Mouse (Mus musculus): Measurements from ENCODE around the gene Wdr86. TPM values are rescaled to one million over a fixed set of nuclear protein-coding genes. Genes with fewer than 3 reads are reported as not detected.

The Wdr86 gene
- polyA plus RNA-seq, 1 experiment from 2014 or later = 6.8 TPM

DNA sequence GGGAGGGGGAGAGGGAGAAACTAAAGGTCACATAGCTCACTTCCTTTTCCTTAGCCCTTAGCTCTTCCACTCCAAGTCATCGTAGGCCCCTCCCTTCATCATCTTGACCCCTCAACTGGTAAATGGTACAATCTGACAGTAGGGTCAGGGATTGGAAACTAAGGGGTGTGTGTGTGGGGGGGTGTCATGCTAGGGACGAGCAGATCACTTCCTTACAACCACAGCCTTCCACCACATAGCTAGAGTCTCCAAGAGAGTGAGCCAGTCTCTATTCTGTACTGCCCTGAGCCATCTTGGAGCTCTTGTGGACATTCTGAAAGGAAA lies 21.6 kb upstream of the Wdr86 start:
- peak overlapping the region; percentile 93 for H3K27ac ChIP-seq (ENCODE audit: low read length)
- peak overlapping the region; percentile 82 for H3K4me2 ChIP-seq (ENCODE audit: low read depth, low read length)
- peak overlapping the region; percentile 59 for H3K4me3 ChIP-seq (ENCODE audit: low read length)
- peak overlapping the region; percentile 87 for H3K9ac ChIP-seq (ENCODE audit: low read depth, low read length)
- H3K9me3 ChIP-seq (ENCODE audit: control insufficient read depth, low read length) = no peaks in the 10 kb centered on the region
- no peaks in the 10 kb centered on the region for H3K27me3 ChIP-seq (replicated peaks; ENCODE audit: control insufficient read depth, insufficient read depth, low read length)
- no peak for ATAC-seq
- peaks cover 36% of the 10 kb centered on the region for H3K4me1 ChIP-seq (ENCODE audit: control insufficient read depth, insufficient read depth, low read length)
- no peaks in the 10 kb centered on the region for H3K36me3 ChIP-seq (ENCODE audit: control insufficient read depth, insufficient read depth, low read length)
- WGBS = 5% methylated on average over 2 of the region's 2 CpGs

DNA sequence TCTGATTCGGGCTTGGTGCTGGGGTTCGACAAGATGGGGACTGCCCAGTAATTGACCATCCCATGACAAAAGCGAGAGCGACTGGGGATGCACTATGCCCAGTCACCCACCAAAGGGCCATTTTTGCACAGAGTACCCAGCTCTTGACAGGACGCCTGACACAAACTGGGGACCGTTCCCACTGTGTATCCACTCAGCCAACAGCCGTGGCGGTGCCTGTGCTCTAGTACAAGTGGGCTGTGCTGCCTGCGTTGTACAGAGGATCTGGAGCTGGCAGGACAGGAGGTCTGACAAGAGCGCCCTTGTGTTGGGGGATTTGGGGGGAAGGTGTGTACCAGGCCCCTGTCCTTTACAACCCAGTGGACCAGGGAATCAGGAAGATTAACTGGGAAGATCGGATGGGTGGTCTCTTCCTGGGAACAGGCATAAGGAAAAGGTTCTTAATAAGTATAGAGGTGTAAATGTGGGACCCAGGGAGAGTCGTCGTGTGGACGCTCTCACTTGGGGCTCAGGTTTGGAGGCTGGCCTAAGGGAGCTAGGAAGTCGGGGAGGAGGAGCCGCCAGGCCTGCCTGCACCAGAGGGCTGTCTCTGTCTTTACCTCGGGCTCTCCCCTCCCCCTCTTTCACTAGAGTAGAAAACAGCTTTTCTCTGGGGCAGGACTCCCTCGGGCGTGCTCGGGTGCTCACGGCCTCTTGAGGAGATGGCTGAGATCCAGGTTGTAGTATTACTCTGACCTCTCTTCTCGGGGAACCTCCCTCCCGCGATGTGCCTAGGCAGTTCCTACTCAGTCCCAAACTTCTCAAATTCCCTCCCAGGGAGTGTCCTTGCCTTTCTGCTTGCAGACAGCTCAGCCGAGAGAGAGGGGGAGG lies 21.0 kb upstream of the Wdr86 start:
- peak; percentile 72 for ATAC-seq
- peaks cover 38% of the 10 kb centered on the region for H3K4me1 ChIP-seq (ENCODE audit: control insufficient read depth, insufficient read depth, low read length)

DNA sequence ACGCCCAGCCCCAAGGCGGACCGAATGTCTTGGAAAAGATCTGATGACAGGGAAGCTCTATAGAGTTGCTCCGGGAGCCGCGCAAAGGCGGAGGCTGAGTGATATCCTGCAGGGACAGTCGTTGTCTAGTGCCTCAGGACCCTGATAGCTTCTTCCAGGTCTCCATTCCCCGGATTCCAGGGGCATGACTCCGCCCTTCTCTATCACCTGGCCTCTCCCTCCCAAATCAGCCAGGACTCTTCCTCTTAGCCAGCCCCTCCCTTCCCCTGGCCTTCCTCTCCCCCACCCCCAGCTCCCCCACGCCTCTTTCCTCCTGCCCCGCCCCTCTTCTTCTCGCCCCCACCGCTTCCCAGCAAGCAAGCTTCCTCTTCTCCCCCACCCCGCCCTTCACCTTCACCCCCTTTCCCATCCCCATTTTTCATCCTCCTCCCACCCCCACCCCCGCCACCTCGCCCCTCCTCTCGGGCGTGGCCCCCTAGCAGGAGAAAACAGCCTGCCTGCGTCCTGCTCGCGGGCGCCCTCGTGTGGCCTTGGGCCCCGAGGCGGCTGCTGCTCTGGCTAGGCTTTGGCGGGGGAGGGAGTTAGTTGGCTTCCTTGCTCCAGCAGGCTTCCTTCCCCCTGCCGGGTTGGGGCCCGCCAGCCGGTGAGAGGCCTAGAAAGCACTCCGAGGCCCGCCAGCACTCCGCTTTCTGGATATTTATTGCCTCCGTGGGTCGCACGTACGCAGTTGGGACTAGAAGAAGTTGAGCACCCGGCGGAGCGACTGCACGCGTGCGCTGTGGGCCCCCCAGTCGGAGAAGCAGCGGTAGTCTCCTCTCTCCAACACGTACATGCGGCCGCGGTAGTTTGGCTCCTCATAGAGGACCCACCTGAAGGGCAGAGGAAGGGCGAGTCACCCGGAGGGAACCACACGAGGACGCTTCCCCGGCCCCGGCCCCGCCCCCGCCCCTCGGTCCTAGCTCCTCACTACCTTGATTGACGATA lies 20.1 kb upstream of the Wdr86 start:
- H3K9me3 ChIP-seq (ENCODE audit: control insufficient read depth, low read length) = no peaks in the 10 kb centered on the region
- WGBS = under 1% methylated on average over 59 of the region's 59 CpGs
- no peaks in the 10 kb centered on the region for H3K27me3 ChIP-seq (replicated peaks; ENCODE audit: control insufficient read depth, insufficient read depth, low read length)
- H3K4me2 ChIP-seq (ENCODE audit: low read depth, low read length) = peak overlapping the region; percentile 82
- peak; percentile 79 for ATAC-seq
- peak overlapping the region; percentile 87 for H3K9ac ChIP-seq (ENCODE audit: low read depth, low read length)
- H3K36me3 ChIP-seq (ENCODE audit: control insufficient read depth, insufficient read depth, low read length) = no peaks in the 10 kb centered on the region
- peak overlapping the region; percentile 59 for H3K4me3 ChIP-seq (ENCODE audit: low read length)
- H3K4me1 ChIP-seq (ENCODE audit: control insufficient read depth, insufficient read depth, low read length) = peaks cover 38% of the 10 kb centered on the region
- H3K27ac ChIP-seq (ENCODE audit: low read length) = peak overlapping the region; percentile 93

More for the DNA sequence above, 21.0 kb upstream of the Wdr86 start:
- peak overlapping the region; percentile 87 for H3K9ac ChIP-seq (ENCODE audit: low read depth, low read length)
- H3K9me3 ChIP-seq (ENCODE audit: control insufficient read depth, low read length) = no peaks in the 10 kb centered on the region
- H3K36me3 ChIP-seq (ENCODE audit: control insufficient read depth, insufficient read depth, low read length) = no peaks in the 10 kb centered on the region
- H3K4me2 ChIP-seq (ENCODE audit: low read depth, low read length) = peak overlapping the region; percentile 82
- no peaks in the 10 kb centered on the region for H3K27me3 ChIP-seq (replicated peaks; ENCODE audit: control insufficient read depth, insufficient read depth, low read length)
- H3K27ac ChIP-seq (ENCODE audit: low read length) = peak overlapping the region; percentile 93
- peak overlapping the region; percentile 59 for H3K4me3 ChIP-seq (ENCODE audit: low read length)
- 2% methylated on average over 25 of the region's 25 CpGs for WGBS

DNA sequence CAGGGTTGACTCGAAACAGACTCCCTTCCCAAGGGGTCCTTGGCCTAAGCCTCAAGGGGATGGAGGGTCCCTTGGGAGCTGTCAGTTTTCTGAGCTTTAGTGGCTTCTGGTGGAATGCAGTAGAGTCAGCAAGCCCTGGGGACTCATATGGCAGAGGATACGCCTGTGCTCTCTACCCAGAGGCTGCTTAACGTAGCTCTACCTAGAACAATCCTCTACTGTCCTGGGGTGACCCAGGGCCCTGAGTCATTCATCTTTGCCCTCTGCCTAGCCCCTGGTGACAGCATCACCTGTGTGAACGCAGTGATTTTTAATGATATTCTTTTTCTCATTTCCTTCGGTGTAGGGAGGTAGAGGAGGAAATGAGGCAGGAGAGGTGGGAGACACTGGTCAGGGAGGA lies 19.2 kb upstream of the Wdr86 start:
- ATAC-seq = no peak
- peak overlapping the region; percentile 87; the same call in 1 of the 2 replicates for H3K9ac ChIP-seq (ENCODE audit: low read depth, low read length)
- H3K9me3 ChIP-seq (ENCODE audit: control insufficient read depth, low read length) = no peaks in the 10 kb centered on the region
- H3K36me3 ChIP-seq (ENCODE audit: control insufficient read depth, insufficient read depth, low read length) = no peaks in the 10 kb centered on the region
- peak overlapping the region; percentile 59 for H3K4me3 ChIP-seq (ENCODE audit: low read length)
- H3K27me3 ChIP-seq (replicated peaks; ENCODE audit: control insufficient read depth, insufficient read depth, low read length) = no peaks in the 10 kb centered on the region
- H3K27ac ChIP-seq (ENCODE audit: low read length) = peak overlapping the region; percentile 65
- peak overlapping the region; percentile 82 for H3K4me2 ChIP-seq (ENCODE audit: low read depth, low read length)
- H3K4me1 ChIP-seq (ENCODE audit: control insufficient read depth, insufficient read depth, low read length) = peaks cover 35% of the 10 kb centered on the region
- 60% methylated on average over 5 of the region's 5 CpGs for WGBS

DNA sequence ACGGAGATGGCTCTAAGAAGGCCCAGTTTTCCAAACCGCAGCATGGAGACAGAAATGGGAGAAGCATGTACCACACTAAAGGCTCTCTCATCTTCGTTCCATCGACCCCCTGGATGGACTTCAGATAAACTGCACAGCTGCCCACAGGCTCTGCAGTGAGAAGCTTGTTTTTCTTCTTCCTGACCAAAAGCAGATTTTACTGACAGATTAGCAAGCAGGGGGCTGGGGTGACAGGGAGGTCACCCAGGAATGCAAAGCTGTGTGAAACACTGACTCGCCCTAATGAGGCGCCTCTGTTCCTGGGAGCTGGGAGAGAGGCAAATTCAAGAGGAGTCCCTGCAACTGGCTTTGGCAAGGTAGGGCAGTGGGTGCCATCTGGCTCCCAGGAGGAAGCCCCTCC lies 17.0 kb upstream of the Wdr86 start:
- no peak overlapping the region for H3K4me3 ChIP-seq (ENCODE audit: low read length)
- peaks cover 35% of the 10 kb centered on the region for H3K4me1 ChIP-seq (ENCODE audit: control insufficient read depth, insufficient read depth, low read length)
- WGBS = 21% methylated on average over 6 of the region's 6 CpGs
- 0 out of 2 replicates have a peak overlapping the region, but pooled peaks have one; percentile 43 for H3K9ac ChIP-seq (ENCODE audit: low read depth, low read length)
- H3K36me3 ChIP-seq (ENCODE audit: control insufficient read depth, insufficient read depth, low read length) = no peaks in the 10 kb centered on the region
- no peak overlapping the region for H3K4me2 ChIP-seq (ENCODE audit: low read depth, low read length)
- 0 out of 2 replicates have a peak overlapping the region, but pooled peaks have one; percentile 18 for H3K27ac ChIP-seq (ENCODE audit: low read length)
- H3K9me3 ChIP-seq (ENCODE audit: control insufficient read depth, low read length) = no peaks in the 10 kb centered on the region
- ATAC-seq = no peak
- no peaks in the 10 kb centered on the region for H3K27me3 ChIP-seq (replicated peaks; ENCODE audit: control insufficient read depth, insufficient read depth, low read length)

DNA sequence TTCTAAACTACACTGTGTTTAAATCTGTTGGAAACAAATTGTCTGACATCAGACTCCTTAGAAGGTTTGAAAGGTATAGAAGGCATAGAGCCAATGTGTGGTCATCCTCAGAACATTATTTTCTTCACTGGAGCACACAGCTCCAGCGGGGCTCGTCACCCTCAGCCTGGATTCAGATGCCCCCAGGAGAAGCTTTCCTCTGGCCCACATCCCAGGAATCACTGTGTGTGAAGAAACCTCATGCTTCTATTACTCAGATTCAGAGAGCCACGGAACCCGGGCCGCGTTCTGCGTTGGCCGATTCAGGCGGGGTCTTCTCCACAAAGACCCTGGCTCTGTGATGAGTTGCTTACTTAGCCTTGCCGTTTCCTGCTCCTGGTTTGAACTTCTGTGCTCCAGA lies 13.4 kb upstream of the Wdr86 start:
- Histone ChIP-seq H3K27ac (ENCODE audit: low read length) (no peak overlapping the region), H3K4me3 (ENCODE audit: low read length) (no peak overlapping the region), H3K9ac (ENCODE audit: low read depth, low read length) (no peak overlapping the region), H3K36me3 (ENCODE audit: control insufficient read depth, insufficient read depth, low read length) (no peaks in the 10 kb centered on the region), H3K4me1 (ENCODE audit: control insufficient read depth, insufficient read depth, low read length) (peaks cover 23% of the 10 kb centered on the region), H3K4me2 (ENCODE audit: low read depth, low read length) (no peak overlapping the region), H3K9me3 (ENCODE audit: control insufficient read depth, low read length) (no peaks in the 10 kb centered on the region), H3K27me3 (replicated peaks; ENCODE audit: control insufficient read depth, insufficient read depth, low read length) (no peaks in the 10 kb centered on the region)
- no peak for ATAC-seq
- 89% methylated on average over 10 of the region's 10 CpGs for WGBS

DNA sequence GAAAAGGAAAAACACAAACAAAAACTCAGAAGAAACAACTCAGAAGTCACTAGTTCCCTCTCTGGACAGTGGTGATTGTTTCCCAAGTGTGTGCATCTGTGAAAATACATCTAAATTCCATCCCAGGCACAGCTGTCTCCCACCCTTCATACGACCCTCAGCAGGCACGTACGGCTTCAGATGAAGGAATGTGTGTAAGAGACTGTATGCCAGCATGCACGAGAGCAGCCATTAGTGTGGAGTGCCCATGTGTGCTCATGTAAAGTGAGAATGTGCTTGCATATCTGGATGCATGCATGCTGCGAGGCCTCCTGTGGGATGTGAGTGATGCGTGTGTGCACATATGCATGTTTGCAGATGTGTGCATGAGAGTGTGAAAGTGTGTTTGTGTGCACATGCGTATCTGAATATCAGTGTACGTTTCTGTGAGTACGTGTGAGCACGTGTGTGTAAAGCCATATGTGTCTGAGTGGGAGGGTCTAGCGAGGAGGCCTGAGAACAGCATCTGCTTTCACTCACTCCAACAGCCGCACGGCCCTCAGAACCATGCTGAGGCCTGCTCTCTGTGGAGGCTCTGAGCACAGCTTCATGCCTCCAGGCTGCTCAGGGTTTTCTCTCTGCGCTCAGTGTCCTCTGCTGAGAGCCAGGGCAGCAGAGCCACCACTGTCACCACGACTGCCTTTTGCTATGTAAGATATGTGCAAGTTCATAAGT lies 10.8 kb upstream of the Wdr86 start:
- Histone ChIP-seq H3K9ac (ENCODE audit: low read depth, low read length) (peak overlapping the region; percentile 48), H3K36me3 (ENCODE audit: control insufficient read depth, insufficient read depth, low read length) (no peaks in the 10 kb centered on the region), H3K4me3 (ENCODE audit: low read length) (no peak overlapping the region), H3K9me3 (ENCODE audit: control insufficient read depth, low read length) (no peaks in the 10 kb centered on the region), H3K4me2 (ENCODE audit: low read depth, low read length) (no peak overlapping the region), H3K4me1 (ENCODE audit: control insufficient read depth, insufficient read depth, low read length) (peaks cover 14% of the 10 kb centered on the region), H3K27ac (ENCODE audit: low read length) (peak overlapping the region; percentile 53), H3K27me3 (replicated peaks; ENCODE audit: control insufficient read depth, insufficient read depth, low read length) (no peaks in the 10 kb centered on the region)
- peak; percentile 72 for ATAC-seq
- WGBS = 68% methylated on average over 15 of the region's 15 CpGs

DNA sequence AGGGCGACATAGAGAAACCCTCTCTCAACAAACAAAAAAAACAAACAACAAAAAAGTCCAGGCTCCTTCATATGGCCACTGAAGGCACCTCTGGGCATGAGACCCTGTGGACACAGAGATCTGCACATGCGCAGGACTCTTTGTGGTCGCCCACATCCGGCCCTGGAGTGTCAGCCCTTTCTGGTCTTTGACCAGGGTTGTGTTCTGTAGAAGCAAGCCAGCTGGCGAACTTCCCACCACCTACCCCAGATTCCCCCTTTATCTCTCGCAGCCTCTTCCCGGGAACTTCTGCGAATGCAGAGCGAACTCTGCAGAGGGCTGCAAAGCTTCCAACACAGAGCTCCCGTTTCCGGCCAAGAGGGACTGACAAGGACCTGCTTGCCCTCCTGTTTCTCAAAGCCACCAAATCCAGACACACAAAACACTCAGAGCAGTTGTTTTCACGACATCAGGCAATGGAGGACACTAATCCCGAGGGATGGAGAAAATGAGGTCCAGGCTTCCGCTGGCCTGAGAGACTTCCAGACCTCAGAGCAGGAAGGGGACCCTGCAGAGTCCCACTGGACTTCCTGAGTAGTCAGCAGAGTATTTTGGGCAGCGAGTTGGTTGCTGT lies 8.7 kb upstream of the Wdr86 start:
- no peaks in the 10 kb centered on the region for H3K36me3 ChIP-seq (ENCODE audit: control insufficient read depth, insufficient read depth, low read length)
- H3K27me3 ChIP-seq (replicated peaks; ENCODE audit: control insufficient read depth, insufficient read depth, low read length) = no peaks in the 10 kb centered on the region
- H3K9ac ChIP-seq (ENCODE audit: low read depth, low read length) = peak overlapping the region; percentile 26; the same call in 1 of the 2 replicates
- H3K4me3 ChIP-seq (ENCODE audit: low read length) = no peak overlapping the region
- H3K4me1 ChIP-seq (ENCODE audit: control insufficient read depth, insufficient read depth, low read length) = peaks cover 14% of the 10 kb centered on the region
- peak overlapping the region; percentile 20; the same call in 1 of the 2 replicates for H3K4me2 ChIP-seq (ENCODE audit: low read depth, low read length)
- H3K9me3 ChIP-seq (ENCODE audit: control insufficient read depth, low read length) = no peaks in the 10 kb centered on the region
- peak; percentile 76 for ATAC-seq
- 41% methylated on average over 15 of the region's 15 CpGs for WGBS
- H3K27ac ChIP-seq (ENCODE audit: low read length) = peak overlapping the region; percentile 84
